ENCODE assay signal across 27 mouse cellular contexts in genomic region chr13:20136753-20137152, GRCm38 (mm10). TPM values are rescaled to one million over a fixed set of nuclear protein-coding genes. Genes with fewer than 3 reads are reported as not detected.
DNase-seq lines count a peak whose midpoint lies in the region; ATAC-seq and TF ChIP-seq lines count a peak whose summit lies in the region.
"Had no signal": no experiment of that assay in that cellular context is flagged by ENCODE, and none has a peak within 500 bp of the region (broad histone marks: within the 10 kb centered on the region; RNA-seq: fewer than 3 reads in every experiment).

No protein-coding gene starts in this region.

- no peak for TF ChIP-seq CTCF in intestine, postnatal 0 days (IDR thresholded peaks at IDR 0.05; ENCODE audit: low read depth)
- no peak for TF ChIP-seq CTCF in CH12.LX (conservative IDR thresholded peaks at IDR 0.05 in 1 of 2, IDR thresholded peaks at IDR 0.05 in 1 of 2; ENCODE audit: low read depth in 2 of 2, low read length in 2 of 2)
- TF ChIP-seq CTCF in left cerebral cortex, adult 2 months (IDR thresholded peaks at IDR 0.05), result no peak
- TF ChIP-seq CTCF in layer of hippocampus, adult 2 months (conservative IDR thresholded peaks at IDR 0.05), result no peak

- H3K27me3 ChIP-seq in intestine, postnatal 0 days (replicated peaks; ENCODE audit: control insufficient read depth, insufficient read depth, low read length), result no peaks in the 10 kb centered on the region
- H3K27me3 ChIP-seq in intestine, embryonic 15.5 days (replicated peaks), result no peaks in the 10 kb centered on the region
- H3K27me3 ChIP-seq in CH12.LX (replicated peaks), result no peaks in the 10 kb centered on the region
- H3K27me3 ChIP-seq: embryonic facial prominence, embryonic 12.5 days; embryonic facial prominence, embryonic 15.5 days; heart, embryonic 13.5 days; hindbrain, embryonic 15.5 days had no signal

- no peaks in the 10 kb centered on the region for H3K36me3 ChIP-seq in intestine, postnatal 0 days (ENCODE audit: control insufficient read depth, insufficient read depth)
- H3K36me3 ChIP-seq in intestine, embryonic 15.5 days, result no peaks in the 10 kb centered on the region
- H3K36me3 ChIP-seq in CH12.LX (replicated peaks in 1 of 2; ENCODE audit: control insufficient read depth in 1 of 2, insufficient read depth in 1 of 2, low read length in 1 of 2), result peaks cover 0 to 12% of the 10 kb centered on the region in 2 experiments
- H3K36me3 ChIP-seq: embryonic facial prominence, embryonic 12.5 days; embryonic facial prominence, embryonic 15.5 days; forebrain, embryonic 12.5 days; forebrain, embryonic 15.5 days; heart, embryonic 10.5 days; heart, embryonic 13.5 days; hindbrain, embryonic 15.5 days had no signal

- H3K4me2 ChIP-seq in intestine, postnatal 0 days (replicated peaks; ENCODE audit: low read depth), result no peak overlapping the region
- H3K4me2 ChIP-seq in intestine, embryonic 15.5 days (replicated peaks), result no peak overlapping the region
- no peak overlapping the region for H3K4me2 ChIP-seq in CH12.LX (ENCODE audit: insufficient read depth, low read depth, poor library complexity, severe bottlenecking)
- H3K4me2 ChIP-seq: embryonic facial prominence, embryonic 12.5 days; embryonic facial prominence, embryonic 15.5 days; forebrain, embryonic 12.5 days; forebrain, embryonic 15.5 days; heart, embryonic 13.5 days; hindbrain, embryonic 15.5 days had no signal

- ATAC-seq in intestine, postnatal 0 days, result peak; percentile 31; the same call in 1 of the 2 replicates
- ATAC-seq in intestine, embryonic 15.5 days, result no peak
- ATAC-seq in inflammation-experienced regulatory T-cells, adult 6 months, result peak; percentile 18
- ATAC-seq: forebrain, embryonic 15.5 days had no signal

- TF ChIP-seq POLR2A in CH12.LX (IDR thresholded peaks at IDR 0.05; ENCODE audit: low read depth, low read length), result no peak

- in situ Hi-C loops in CH12.LX (cut with MboI; ENCODE audit: low pct_ligation_motif_present, low pct_unique_long_range_greater_than_20kb, low sequenced_read_pairs), result no loop called here

- TF ChIP-seq EP300 in CH12.LX (IDR thresholded peaks at IDR 0.05; ENCODE audit: low read length), result peak; percentile 98

- no peaks in the 10 kb centered on the region for H3K9me3 ChIP-seq in intestine, postnatal 0 days (ENCODE audit: control insufficient read depth)
- no peaks in the 10 kb centered on the region for H3K9me3 ChIP-seq in intestine, embryonic 15.5 days
- H3K9me3 ChIP-seq in CH12.LX (replicated peaks; ENCODE audit: low read length), result peaks cover 5% of the 10 kb centered on the region
- H3K9me3 ChIP-seq: embryonic facial prominence, embryonic 12.5 days; embryonic facial prominence, embryonic 15.5 days; forebrain, embryonic 12.5 days; forebrain, embryonic 15.5 days; heart, embryonic 10.5 days; heart, embryonic 13.5 days; hindbrain, embryonic 15.5 days had no signal

- intact Hi-C loops in left cerebral cortex, adult 2 months (cut with DNase I), result no loop called here

- H3K4me3 ChIP-seq in intestine, postnatal 0 days (ENCODE audit: low read depth, low read length), result no peak overlapping the region
- H3K4me3 ChIP-seq in intestine, embryonic 15.5 days (replicated peaks), result no peak overlapping the region
- H3K4me3 ChIP-seq in CH12.LX (replicated peaks in 1 of 3; ENCODE audit: low read depth in 2 of 3, low read length in 2 of 3, poor library complexity in 1 of 3), result no peak overlapping the region
- H3K4me3 ChIP-seq in left cerebral cortex, adult 2 months, result no peak overlapping the region
- H3K4me3 ChIP-seq in layer of hippocampus, adult 2 months, result no peak overlapping the region
- H3K4me3 ChIP-seq: embryonic facial prominence, embryonic 12.5 days; embryonic facial prominence, embryonic 15.5 days; erythroblast, embryonic 14.5 days; forebrain, embryonic 12.5 days; forebrain, embryonic 15.5 days; heart, adult 2 months; heart, embryonic 10.5 days; heart, embryonic 13.5 days; hindbrain, embryonic 15.5 days had no signal

- peaks cover 19% of the 10 kb centered on the region for H3K4me1 ChIP-seq in intestine, postnatal 0 days (replicated peaks; ENCODE audit: control insufficient read depth, insufficient read depth, low read length)
- H3K4me1 ChIP-seq in intestine, embryonic 15.5 days (replicated peaks), result peaks cover 24% of the 10 kb centered on the region
- peaks cover 42 to 91% of the 10 kb centered on the region in 2 experiments for H3K4me1 ChIP-seq in CH12.LX (ENCODE audit: control insufficient read depth in 1 of 2, insufficient read depth in 2 of 2)

- H3K79me2 ChIP-seq in CH12.LX (replicated peaks; ENCODE audit: control insufficient read depth, extremely low read depth, insufficient read depth, poor library complexity, severe bottlenecking), result no peaks in the 10 kb centered on the region; the same call in 1 of the 2 replicates

- H3K9ac ChIP-seq in intestine, postnatal 0 days (ENCODE audit: low read depth, low read length), result no peak overlapping the region
- H3K9ac ChIP-seq in intestine, embryonic 15.5 days, result no peak overlapping the region
- H3K9ac ChIP-seq in CH12.LX (ENCODE audit: insufficient read depth, low read depth), result no peak overlapping the region
- H3K9ac ChIP-seq: embryonic facial prominence, embryonic 12.5 days; embryonic facial prominence, embryonic 15.5 days; forebrain, embryonic 12.5 days; forebrain, embryonic 15.5 days; heart, embryonic 13.5 days; hindbrain, embryonic 15.5 days had no signal

- H3K27ac ChIP-seq in intestine, postnatal 0 days (ENCODE audit: low read depth, low read length), result no peak overlapping the region
- H3K27ac ChIP-seq in intestine, embryonic 15.5 days, result no peak overlapping the region
- peak overlapping the region; percentile 69 for H3K27ac ChIP-seq in CH12.LX (ENCODE audit: insufficient read depth, low read depth)
- no peak overlapping the region for H3K27ac ChIP-seq in left cerebral cortex, adult 2 months
- no peak overlapping the region for H3K27ac ChIP-seq in layer of hippocampus, adult 2 months
- H3K27ac ChIP-seq: embryonic facial prominence, embryonic 12.5 days; embryonic facial prominence, embryonic 15.5 days; forebrain, embryonic 12.5 days; forebrain, embryonic 15.5 days; heart, adult 2 months; heart, embryonic 10.5 days; heart, embryonic 13.5 days; hindbrain, embryonic 15.5 days had no signal

- dilution Hi-C loops in CH12.LX (cut with MboI; ENCODE audit: extremely low pct_ligation_motif_present, extremely low pct_unique_long_range_greater_than_20kb, low sequenced_read_pairs), result no loop called here

- peak; percentile 88 for DNase-seq in CH12.LX (ENCODE audit: extremely low read depth)
- no peak for DNase-seq in left cerebral cortex, adult 2 months (ENCODE audit: extremely low spot score in 1 of 2, low spot score in 2 of 2)
- DNase-seq in liver, result no peak
- no peak for DNase-seq in layer of hippocampus, adult 2 months (ENCODE audit: low spot score in 2 of 2)
- no peak for DNase-seq in adrenal gland, adult 8-10 months
- DNase-seq: adrenal gland, postnatal 10 days; adrenal gland, postnatal 36 days; B cell, adult 2 months; cerebellum, adult 18-20 months; cerebellum, adult 9-10 months; cerebellum, postnatal 25 days; gastrocnemius, postnatal 36 days; heart, adult 2 months; heart, postnatal 14 days; heart, postnatal 4 days; kidney, adult 11 months had no signal

- TF ChIP-seq RAD21 in CH12.LX (IDR thresholded peaks at IDR 0.05; ENCODE audit: low read depth, low read length), result no peak; the same call in none of the 2 replicates

TF ChIP-seq in CH12.LX, 34 proteins besides CTCF, POLR2A, EP300 and RAD21 (continues in another document):
- no peak for TF ChIP-seq ZKSCAN1 (IDR thresholded peaks at IDR 0.05; ENCODE audit: borderline replicate concordance, low read depth, low read length)
- peak; percentile 88 for TF ChIP-seq BHLHE40 (IDR thresholded peaks at IDR 0.05; ENCODE audit: low read depth, low read length)
- TF ChIP-seq JUND (conservative IDR thresholded peaks at IDR 0.05; ENCODE audit: low read depth, low read length), result peak; percentile 99
- no peak for TF ChIP-seq GABPA (IDR thresholded peaks at IDR 0.05; ENCODE audit: insufficient replicate concordance, low read depth, low read length)
- no peak for TF ChIP-seq KAT2A (IDR thresholded peaks at IDR 0.05; ENCODE audit: insufficient replicate concordance, low read length)
- TF ChIP-seq SIN3A (IDR thresholded peaks at IDR 0.05; ENCODE audit: low read length), result no peak
- TF ChIP-seq JUN (IDR thresholded peaks at IDR 0.05; ENCODE audit: insufficient read depth, low read depth, low read length), result peak; percentile 99
- TF ChIP-seq E2F4 (IDR thresholded peaks at IDR 0.05; ENCODE audit: insufficient replicate concordance, low read depth, low read length), result no peak
- TF ChIP-seq MAX (IDR thresholded peaks at IDR 0.05; ENCODE audit: low read length), result no peak
- TF ChIP-seq UBTF (IDR thresholded peaks at IDR 0.05; ENCODE audit: low read depth, low read length), result 0 out of 2 replicates have a peak, but pooled peaks have one; percentile 54
- no peak for TF ChIP-seq HCFC1 (IDR thresholded peaks at IDR 0.05; ENCODE audit: low read depth, low read length)
- TF ChIP-seq RCOR1 (conservative IDR thresholded peaks at IDR 0.05; ENCODE audit: low read depth, low read length), result peak; percentile 87; the same call in 1 of the 2 replicates
- peak; percentile 61 for TF ChIP-seq MAZ (IDR thresholded peaks at IDR 0.05; ENCODE audit: low read depth, low read length)
- no peak for TF ChIP-seq SMC3 (IDR thresholded peaks at IDR 0.05; ENCODE audit: low read depth, low read length)
- TF ChIP-seq USF1 (IDR thresholded peaks at IDR 0.05; ENCODE audit: low read depth, low read length), result no peak
- TF ChIP-seq NELFE (IDR thresholded peaks at IDR 0.05; ENCODE audit: low read depth, low read length), result no peak
- TF ChIP-seq ZC3H11A (IDR thresholded peaks at IDR 0.05; ENCODE audit: low read depth, low read length), result no peak
- no peak for TF ChIP-seq POLR2AphosphoS2 (IDR thresholded peaks at IDR 0.05; ENCODE audit: low read depth, low read length)
- TF ChIP-seq ELF1 (IDR thresholded peaks at IDR 0.05; ENCODE audit: low read depth, low read length), result no peak
- no peak for TF ChIP-seq ZMIZ1 (IDR thresholded peaks at IDR 0.05; ENCODE audit: low read depth, low read length)
- peak; percentile 100 for TF ChIP-seq IRF4 (IDR thresholded peaks at IDR 0.05; ENCODE audit: low read depth, low read length)

RNA-seq across cellular contexts. Expression of gene Elmo1, which starts 46.4 kb away (rescaled TPM):
- polyA plus RNA-seq in intestine, postnatal 0 days (2015; fragmentation: Nextera tagmentation; extraction: Ambion mirVana), result 8.2 and 8.6 TPM in 2 replicates
- polyA plus RNA-seq in intestine, embryonic 15.5 days (2015; fragmentation: Nextera tagmentation; extraction: Ambion mirVana), result 14.9 and 15.0 TPM in 2 replicates
- total RNA-seq in CH12.LX (2012; rRNA removed) (32.2 and 35.8 TPM in 2 replicates), CH12.LX (2014; rRNA removed) (22.2 and 23.1 TPM in 2 replicates)
- polyA plus RNA-seq in CH12.LX (2012; ENCODE audit: insufficient read length, low read depth), result 42.8 and 50.2 TPM in 2 replicates
- polyA plus RNA-seq in inflammation-experienced regulatory T-cells, adult 6 months (2017; shearing (Covaris generic)), result 100 to 1,000 TPM in 2 of 3 experiments, 10 to 100 TPM in 1; 94.0 to 116 (median 111) TPM
- 10 to 100 TPM; 62.8 to 79.1 TPM for total RNA-seq in left cerebral cortex, adult 2 months (2021)
- 10 to 100 TPM; 27.4 to 27.9 TPM for total RNA-seq in layer of hippocampus, adult 2 months (2021)
- total RNA-seq in adrenal gland, adult 8-10 months (2022), result 10 to 100 TPM; 10.9 to 15.1 (median 13.8) TPM
